Mouse (Mus musculus): ENCODE results near the gene Smug1.

GRCm38 (mm10) chr15:103167042-103167615, at the start of gene Smug1:
- TF ChIP-seq CTCF (IDR thresholded peaks at IDR 0.05; ENCODE audit: control insufficient read depth, insufficient read depth, insufficient read length) (no peak), USF1 (IDR thresholded peaks at IDR 0.05; ENCODE audit: low read depth) (no peak), MAX (IDR thresholded peaks at IDR 0.05) (no peak), MYOG (IDR thresholded peaks at IDR 0.05; ENCODE audit: control insufficient read depth, extremely low read depth, insufficient read length) (no peak)

Measured in C2C12 (cell line).